Mouse (Mus musculus) thymus, adult 2 months (tissue): ENCODE data around the gene Vat1.

Experiments
- CTCF ChIP-seq: fragments of 200-500 bp; IDR thresholded peaks from 2 replicates; pipeline ENCODE4 v1.5.1; 2012; ENCODE audit warnings: mild to moderate bottlenecking, control low read depth, low read length, moderate library complexity, borderline replicate concordance; ENCODE audit not compliant: control insufficient read depth, poor library complexity, insufficient read depth; ENCODE audit errors: extremely low read depth
- POLR2A ChIP-seq: fragments of 200-500 bp; IDR thresholded peaks from 2 replicates; pipeline ENCODE4 v1.6.1; 2012; ENCODE audit warnings: mild to moderate bottlenecking, low read length, control low read depth, moderate library complexity; ENCODE audit not compliant: control insufficient read depth, poor library complexity, insufficient read depth; ENCODE audit errors: extremely low read depth

DNA sequence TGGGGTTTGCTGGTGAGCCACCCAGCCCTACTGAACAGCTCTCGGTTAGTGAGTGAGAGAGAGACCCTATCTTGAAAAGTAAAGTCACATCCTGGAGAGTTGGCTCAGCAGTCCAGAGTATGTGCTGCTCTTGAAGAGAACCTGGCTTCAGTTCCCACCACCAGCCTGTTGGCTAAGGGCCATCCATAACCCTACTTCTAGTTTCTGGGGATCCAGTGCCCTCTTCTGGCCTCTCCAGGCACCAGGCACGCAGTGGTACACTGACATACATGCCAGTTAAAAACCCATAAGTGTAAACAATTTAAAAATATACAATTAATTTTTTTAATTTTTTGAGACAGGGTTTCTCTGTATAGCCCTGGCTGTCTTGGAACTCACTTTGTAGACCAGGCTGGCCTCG, 15.6 kb downstream of the Vat1 start:
- TF ChIP-seq POLR2A, result no peak
- TF ChIP-seq CTCF, result no peak
